ENCODE assay signal across 8 mouse cellular contexts in genomic region chr6:127149944-127150662, GRCm38 (mm10). TPM values are rescaled to one million over a fixed set of nuclear protein-coding genes. Genes with fewer than 3 reads are reported as not detected.
DNase-seq lines count a peak whose midpoint lies in the region; ATAC-seq and TF ChIP-seq lines count a peak whose summit lies in the region.

No protein-coding gene starts in this region.

- peak overlapping the region; percentile 76 for H3K4me3 ChIP-seq in thymus, adult 2 months (ENCODE audit: control insufficient read depth, insufficient read depth, low read length)
- peak overlapping the region; percentile 79 for H3K4me3 ChIP-seq in bone marrow, adult 2 months (replicated peaks; ENCODE audit: control insufficient read depth, low read depth, low read length)
- H3K4me3 ChIP-seq in heart, embryonic 10.5 days: peak overlapping the region; percentile 75
- peak overlapping the region; percentile 55 for H3K4me3 ChIP-seq in midbrain, embryonic 13.5 days (replicated peaks)

- peaks cover 42% of the 10 kb centered on the region for H3K4me1 ChIP-seq in thymus, adult 2 months (replicated peaks; ENCODE audit: control insufficient read depth, insufficient read depth, low read length)
- no peaks in the 10 kb centered on the region; the same call in 1 of the 2 replicates for H3K4me1 ChIP-seq in bone marrow, adult 2 months (ENCODE audit: control insufficient read depth, insufficient read depth, low read length)
- peaks cover 66% of the 10 kb centered on the region for H3K4me1 ChIP-seq in heart, embryonic 10.5 days
- H3K4me1 ChIP-seq in midbrain, embryonic 13.5 days (replicated peaks): peaks cover 82% of the 10 kb centered on the region

- peak; percentile 20 for DNase-seq in thymus, adult 2 months
- DNase-seq in thymus, postnatal 25 days: no peak
- DNase-seq in heart, embryonic 10.5 days (ENCODE audit: low spot score): peak; percentile 81
- peak; percentile 31 for DNase-seq in kidney, postnatal 14 days
- DNase-seq in MN1 (ENCODE audit: low spot score): no peak

- peak overlapping the region; percentile 83 for H3K9ac ChIP-seq in midbrain, embryonic 13.5 days (replicated peaks)

- TF ChIP-seq POLR2A in thymus, adult 2 months (IDR thresholded peaks at IDR 0.05; ENCODE audit: control insufficient read depth, extremely low read depth, insufficient read depth, low read length, poor library complexity): no peak
- TF ChIP-seq POLR2A in bone marrow, adult 2 months (IDR thresholded peaks at IDR 0.05; ENCODE audit: borderline replicate concordance, control insufficient read depth, low read depth, low read length): no peak

- H3K4me2 ChIP-seq in midbrain, embryonic 13.5 days (replicated peaks): peak overlapping the region; percentile 96

- TF ChIP-seq CTCF in thymus, adult 2 months (IDR thresholded peaks at IDR 0.05; ENCODE audit: borderline replicate concordance, control insufficient read depth, extremely low read depth, insufficient read depth, low read length, poor library complexity): no peak
- TF ChIP-seq CTCF in bone marrow, adult 2 months (IDR thresholded peaks at IDR 0.05; ENCODE audit: control insufficient read depth, insufficient read depth, low read length): no peak

- no peak for ATAC-seq in midbrain, embryonic 13.5 days
- ATAC-seq in megakaryocyte-erythroid progenitor cell, adult 5-6 weeks (replicated peaks; ENCODE audit: low FRiP score, low TSS enrichment, poor library complexity, severe bottlenecking): no peak

- no peaks in the 10 kb centered on the region for H3K9me3 ChIP-seq in heart, embryonic 10.5 days
- H3K9me3 ChIP-seq in midbrain, embryonic 13.5 days: no peaks in the 10 kb centered on the region

- H3K27ac ChIP-seq in thymus, adult 2 months (ENCODE audit: control insufficient read depth, insufficient read depth, low read length): peak overlapping the region; percentile 75
- peak overlapping the region; percentile 60; the same call in 1 of the 2 replicates for H3K27ac ChIP-seq in bone marrow, adult 2 months (ENCODE audit: control insufficient read depth, insufficient read depth, low read depth, low read length, poor library complexity)
- H3K27ac ChIP-seq in heart, embryonic 10.5 days: peak overlapping the region; percentile 98
- peak overlapping the region; percentile 58 for H3K27ac ChIP-seq in midbrain, embryonic 13.5 days

- H3K36me3 ChIP-seq in thymus, adult 2 months (ENCODE audit: control insufficient read depth, insufficient read depth, low read length): no peaks in the 10 kb centered on the region
- H3K36me3 ChIP-seq in heart, embryonic 10.5 days: peaks cover 22% of the 10 kb centered on the region
- peaks cover 11% of the 10 kb centered on the region; the same call in 1 of the 2 replicates for H3K36me3 ChIP-seq in midbrain, embryonic 13.5 days

- H3K27me3 ChIP-seq in thymus, adult 2 months (ENCODE audit: control insufficient read depth, insufficient read depth, low read length): peaks cover 7% of the 10 kb centered on the region; the same call in 1 of the 2 replicates
- no peaks in the 10 kb centered on the region for H3K27me3 ChIP-seq in heart, embryonic 10.5 days (ENCODE audit: insufficient read depth, poor library complexity, severe bottlenecking)
- peaks cover 44% of the 10 kb centered on the region for H3K27me3 ChIP-seq in midbrain, embryonic 13.5 days

- under 1% methylated on average over 38 of the region's 38 CpGs for WGBS in thymus, adult 2 months
- under 1% methylated on average over 38 of the region's 38 CpGs for WGBS in bone marrow, adult 2 months
- WGBS in heart, embryonic 10.5 days: under 1% methylated on average over 38 of the region's 38 CpGs
- under 1% methylated on average over 38 of the region's 38 CpGs for WGBS in midbrain, embryonic 13.5 days

RNA-seq across cellular contexts. Expression of gene Ccnd2, which starts 1.9 kb away (rescaled TPM):
- 73.0 and 74.1 TPM in 2 replicates for polyA plus RNA-seq in thymus, adult 2 months (2012; rRNA removed)
- polyA plus RNA-seq in bone marrow, adult 2 months (2011; ENCODE audit: insufficient read depth, insufficient read length, low replicate concordance, missing spikeins): 20.3 and 80.6 TPM in 2 replicates
- polyA plus RNA-seq in heart, embryonic 10.5 days (2016; fragmentation: Nextera tagmentation; extraction: Ambion mirVana): 914 and 924 TPM in 2 replicates
- polyA plus RNA-seq in midbrain, embryonic 13.5 days (2015; fragmentation: Nextera tagmentation; extraction: Ambion mirVana): 700 and 837 TPM in 2 replicates
- 73.8 and 98.1 TPM in 2 replicates for total RNA-seq in megakaryocyte-erythroid progenitor cell, adult 5-6 weeks (2014; fragmentation: Nextera tagmentation)
- 37.0 and 40.1 TPM in 2 replicates for total RNA-seq in megakaryocyte-erythroid progenitor cell, adult 5-6 weeks (2017)

RNA-seq across cellular contexts. Expression of gene Tigar, which starts 40.7 kb away (rescaled TPM):
- polyA plus RNA-seq in thymus, adult 2 months (2012; rRNA removed): 1.8 and 2.4 TPM in 2 replicates
- 0.43 and 6.6 TPM in 2 replicates for polyA plus RNA-seq in bone marrow, adult 2 months (2011; ENCODE audit: insufficient read depth, insufficient read length, low replicate concordance, missing spikeins)
- 9.0 and 12.6 TPM in 2 replicates for polyA plus RNA-seq in heart, embryonic 10.5 days (2016; fragmentation: Nextera tagmentation; extraction: Ambion mirVana)
- 7.3 and 8.8 TPM in 2 replicates for polyA plus RNA-seq in midbrain, embryonic 13.5 days (2015; fragmentation: Nextera tagmentation; extraction: Ambion mirVana)
- 0.47 TPM in 1 of 2 replicates, not detected in the other for total RNA-seq in megakaryocyte-erythroid progenitor cell, adult 5-6 weeks (2014; fragmentation: Nextera tagmentation)
- total RNA-seq in megakaryocyte-erythroid progenitor cell, adult 5-6 weeks (2017): 0.30 and 3.1 TPM in 2 replicates

Comparison
In these comparisons a context has a peak if more than half of its experiments do, and no peak if none do; other contexts are left out.
1. DNase-seq: peak in thymus, adult 2 months (single experiment), heart, embryonic 10.5 days (single experiment) and kidney, postnatal 14 days (single experiment); none in thymus, postnatal 25 days (single experiment) and MN1 (single experiment).
2. Peak in every context shown above with its lines, with median percentiles within 50 percentile points of each other: H3K27ac ChIP-seq and H3K4me3 ChIP-seq.